Mouse (Mus musculus) CH12F3 (cell line): Measurements from ENCODE around the gene Ercc4.
"Not testable (repeated sequence)": the region's sequence is repeated elsewhere in the genome, so short reads cannot be mapped to it uniquely, and the experiment has no call there.

Experiments used
- in situ Hi-C: fragments of 300-500 bp; cut with MboI; formaldehyde crosslinking; loops from 2 replicates; pipeline ENCODE4 v1.14.3; 2020; ENCODE audit warnings: low sequenced_read_pairs

The Ercc4 gene

DNA sequence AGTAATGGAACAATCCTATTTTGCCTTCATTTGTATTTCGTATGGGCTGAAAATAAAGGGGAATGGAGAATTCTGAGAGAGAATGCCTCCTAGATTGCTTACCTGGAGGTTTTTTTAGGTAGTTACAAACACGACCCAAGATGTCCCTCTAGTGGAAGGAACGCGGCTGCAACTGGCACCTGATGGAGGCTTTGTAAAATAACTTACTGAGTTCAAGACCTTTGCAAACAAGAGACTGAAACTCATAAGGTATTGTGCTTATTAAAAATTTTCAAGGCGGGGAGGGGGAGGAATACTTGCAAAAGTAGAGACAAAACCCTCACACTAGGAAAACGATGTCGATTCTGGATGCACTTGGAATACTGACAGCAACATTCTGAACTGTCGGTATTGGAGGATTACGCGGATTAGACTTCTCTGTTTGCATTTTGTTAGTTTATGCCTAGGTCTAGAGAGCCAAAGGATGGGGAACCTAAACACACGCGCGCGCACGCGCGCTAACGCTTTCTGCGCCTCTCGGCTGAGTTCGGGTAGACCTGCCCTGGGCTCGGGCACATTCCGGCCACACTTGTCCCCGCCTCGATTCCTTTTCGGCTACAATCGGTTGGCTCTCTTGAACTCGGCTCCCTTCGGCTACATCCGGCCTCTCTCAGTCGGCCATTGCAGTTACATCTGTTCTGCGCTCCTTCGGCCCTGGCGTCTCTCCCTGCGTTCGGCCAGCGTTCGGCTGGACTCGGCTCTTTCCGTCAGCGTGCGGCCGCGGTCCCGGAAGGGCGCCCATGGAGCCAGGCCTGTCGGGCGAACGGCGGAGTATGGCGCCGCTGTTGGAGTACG is at the start of gene Ercc4:
Gene Ercc4, plus strand, starts transcription at position 529 of the 834 bp plus-strand sequence.
- in situ Hi-C loops = no loop called here

DNA sequence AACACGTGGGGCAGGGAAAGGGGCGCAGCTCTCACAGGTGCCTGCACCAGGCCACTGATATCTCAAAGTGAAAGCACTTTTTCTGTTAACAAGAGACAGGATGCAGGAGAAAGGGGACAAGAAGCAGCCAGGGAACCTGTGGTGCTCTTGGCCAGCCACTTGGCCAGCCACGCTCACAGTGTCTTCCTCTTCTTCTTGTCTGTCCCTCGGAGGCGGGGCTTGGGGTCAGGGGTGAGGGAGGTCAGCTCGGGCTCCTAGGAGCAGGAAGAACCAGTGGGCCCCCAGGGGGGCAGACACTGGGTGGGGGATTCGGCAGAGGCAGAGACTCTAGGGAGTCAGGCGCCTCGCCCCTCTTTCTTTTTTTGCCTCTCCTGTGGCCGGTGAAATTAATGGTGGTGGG is 48.4 kb upstream of the Ercc4 start:
- in situ Hi-C loops = no loop called here

DNA sequence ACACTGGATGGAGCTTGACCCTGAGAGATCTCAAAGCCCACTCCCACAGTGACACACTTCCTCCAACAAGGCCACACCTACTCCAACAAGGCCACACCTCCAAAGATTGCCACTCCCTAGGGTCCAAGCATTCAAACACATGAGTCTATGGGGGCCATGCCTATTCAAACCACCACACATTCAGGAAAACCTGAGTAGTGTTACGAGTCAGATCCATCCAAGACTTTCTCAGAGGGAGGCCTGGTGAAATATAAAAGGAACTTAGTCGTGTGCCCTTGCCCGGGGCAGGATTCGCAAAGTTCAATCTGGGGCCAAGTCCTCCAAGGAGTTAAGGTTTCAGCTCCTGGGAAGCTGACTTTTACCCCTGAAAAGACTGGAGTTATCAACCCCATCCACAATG is 35.3 kb upstream of the Ercc4 start:
- in situ Hi-C loops = no loop called here

DNA sequence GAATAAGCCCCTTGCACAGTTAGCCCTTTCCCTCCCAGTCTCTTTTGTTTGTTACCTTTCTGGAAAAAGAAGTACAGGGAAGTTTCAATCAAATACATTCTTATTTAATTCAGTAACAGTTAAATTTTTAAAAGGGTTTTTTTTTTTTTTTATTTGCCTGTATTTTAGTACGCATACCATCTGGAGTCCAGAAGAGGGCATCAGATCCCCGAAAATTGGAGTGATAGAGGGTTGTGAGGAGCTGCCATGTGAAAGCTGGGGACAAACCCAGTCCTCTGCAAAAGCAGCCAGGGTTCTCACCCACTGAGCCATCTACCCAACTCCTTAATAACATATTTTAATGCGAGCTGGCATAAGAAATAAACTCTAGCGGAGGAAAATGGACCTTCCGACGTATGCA is 29.3 kb upstream of the Ercc4 start:
- in situ Hi-C loops = no loop called here

DNA sequence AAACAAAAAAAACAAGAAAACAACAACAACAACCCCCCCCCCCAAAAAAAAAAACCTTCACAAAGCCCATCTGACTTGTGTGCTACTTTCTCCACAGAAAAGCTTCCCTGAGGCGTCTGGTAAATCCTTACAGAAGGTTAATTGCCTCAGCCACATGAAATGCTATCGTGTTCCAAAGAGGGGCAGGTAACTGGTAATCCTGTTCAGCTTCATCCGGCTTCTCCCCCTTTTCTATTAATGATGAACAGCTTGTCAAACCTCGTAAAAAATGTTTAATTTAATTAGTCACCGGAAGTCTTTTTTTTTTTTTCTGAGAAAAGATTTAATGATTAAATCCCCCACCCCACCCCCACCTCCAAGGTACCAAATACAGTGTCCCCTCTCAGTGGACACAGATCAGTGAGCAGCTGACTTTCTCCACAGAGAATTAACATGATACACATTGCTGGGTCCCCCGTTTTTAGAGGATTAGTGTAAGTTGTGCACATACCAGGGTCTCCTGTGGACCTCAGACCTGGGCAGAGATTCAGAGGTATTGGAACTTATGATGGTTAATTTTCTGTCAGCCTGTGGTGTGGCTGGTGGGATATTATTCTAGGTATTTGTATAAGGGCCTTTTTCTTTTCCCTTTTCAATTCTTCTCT is 26.2 kb upstream of the Ercc4 start:
- in situ Hi-C loops = no loop called here

DNA sequence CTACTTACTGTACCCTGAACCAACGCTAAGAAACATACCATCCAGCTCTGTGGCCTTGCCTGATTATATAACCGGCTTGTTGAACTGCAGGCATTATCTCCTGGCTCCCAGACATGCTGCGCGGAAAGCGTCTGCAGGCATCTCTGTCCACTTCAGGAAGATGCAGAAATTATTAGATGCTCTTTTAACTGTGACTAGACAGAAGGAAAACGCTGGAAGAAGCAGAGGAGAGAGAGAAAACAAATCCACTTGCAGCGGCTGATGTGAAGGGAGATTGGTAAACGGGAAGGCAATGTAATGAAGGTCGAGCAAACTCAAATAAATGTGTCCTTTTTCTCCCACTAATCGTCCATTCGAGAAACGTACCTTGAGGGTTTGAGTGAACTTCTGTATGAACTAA is 1.1 kb upstream of the Ercc4 start:
- in situ Hi-C loops = no loop called here

DNA sequence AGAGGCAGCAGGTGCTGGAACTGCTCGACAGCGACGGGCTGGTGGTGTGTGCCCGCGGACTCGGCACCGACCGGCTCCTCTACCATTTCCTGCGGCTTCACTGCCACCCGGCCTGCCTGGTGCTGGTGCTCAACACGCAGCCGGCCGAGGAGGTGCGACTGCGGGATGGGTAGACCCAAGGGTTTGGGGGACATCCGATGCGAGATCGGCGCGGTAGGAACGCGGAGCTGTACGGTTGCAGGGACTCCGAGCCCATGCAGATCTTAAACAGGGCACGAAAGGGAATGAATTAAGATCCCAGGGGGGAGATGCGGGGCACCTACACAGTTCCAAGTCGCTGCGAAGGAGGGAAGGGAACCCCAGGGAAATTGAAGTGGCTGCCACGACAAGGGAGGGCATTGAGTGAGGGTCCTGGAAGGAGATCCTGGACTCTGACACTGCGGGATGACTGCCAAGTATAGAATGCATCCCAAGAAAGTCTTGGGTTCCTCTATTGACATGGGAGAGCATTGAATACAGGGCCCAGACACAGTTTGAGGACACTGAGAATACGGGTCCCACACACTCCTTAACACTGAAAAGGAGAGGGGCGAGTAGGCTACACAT is 609 bp downstream of the Ercc4 start:
- in situ Hi-C loops = no loop called here

DNA sequence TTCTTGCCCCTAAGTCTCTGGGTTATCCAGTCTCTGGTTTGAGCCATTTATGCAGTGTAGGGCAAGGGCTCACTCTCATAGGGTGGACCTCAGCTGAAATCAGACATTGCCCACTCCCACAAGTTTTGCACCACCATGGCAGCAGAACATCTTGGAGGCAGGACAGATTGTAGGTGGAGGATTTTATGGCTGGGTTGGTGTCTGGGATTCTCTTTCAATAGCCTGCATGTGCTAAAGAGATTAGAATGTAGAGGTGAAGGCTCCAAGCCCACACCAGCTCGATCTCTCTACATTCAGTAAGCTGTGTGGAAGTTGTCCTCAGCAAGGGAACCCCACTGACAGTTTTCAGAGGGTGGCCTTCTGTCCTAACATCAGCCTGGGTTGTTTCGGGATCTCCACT is 5.3 kb downstream of the Ercc4 start:
- in situ Hi-C loops = no loop called here

DNA sequence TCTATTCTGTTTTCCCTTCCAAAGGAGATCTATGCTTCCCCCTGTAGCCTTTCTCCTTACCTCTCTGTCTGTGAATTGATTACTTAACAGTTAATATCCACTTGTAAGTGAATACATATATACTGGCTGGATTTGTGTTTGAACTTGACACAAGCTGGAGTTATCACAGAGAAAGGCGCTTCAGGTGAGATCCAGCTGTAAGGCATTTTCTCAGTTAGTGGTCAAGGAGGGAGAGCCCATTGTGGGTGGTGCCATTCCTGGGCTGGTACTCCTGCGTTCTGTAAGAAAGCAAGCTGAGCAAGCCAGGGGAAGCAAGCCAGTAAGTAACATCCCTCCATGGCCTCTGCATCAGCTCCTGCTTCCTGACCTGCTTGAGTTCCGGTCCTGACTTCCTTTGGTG is 6.0 kb downstream of the Ercc4 start:
- in situ Hi-C loops = not testable (repeated sequence)

DNA sequence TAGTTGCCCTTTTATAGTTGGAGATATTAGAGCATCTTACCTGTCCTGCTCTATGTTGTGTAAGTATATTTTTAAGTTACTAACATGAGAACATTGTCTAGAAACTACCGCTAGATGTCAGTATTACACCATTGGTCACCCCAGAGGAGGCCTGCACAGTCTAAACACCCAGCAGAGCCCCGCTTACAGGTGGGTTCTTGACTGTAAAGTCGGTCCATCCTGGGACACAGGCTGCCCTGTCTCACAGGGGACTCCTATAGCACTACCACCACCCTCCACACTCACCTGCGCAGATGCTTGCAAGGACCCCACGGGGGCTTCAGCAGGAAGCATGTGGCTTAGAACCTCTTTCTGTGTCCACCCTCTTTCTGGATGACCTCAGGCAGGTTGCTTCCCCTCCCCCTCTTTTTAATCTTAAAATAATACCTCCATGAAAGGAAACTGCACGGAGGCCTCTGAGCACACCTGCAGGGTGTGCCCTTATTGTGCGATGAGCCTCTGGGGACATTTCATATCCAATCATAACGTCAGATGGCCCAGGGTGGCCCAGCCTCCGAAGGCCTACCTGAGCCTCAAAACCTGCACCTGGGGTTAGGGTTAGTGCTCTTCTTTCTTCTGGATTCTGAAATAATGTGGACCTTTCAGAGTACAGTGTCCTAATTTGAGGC is 7.9 kb downstream of the Ercc4 start:
- in situ Hi-C loops = no loop called here

DNA sequence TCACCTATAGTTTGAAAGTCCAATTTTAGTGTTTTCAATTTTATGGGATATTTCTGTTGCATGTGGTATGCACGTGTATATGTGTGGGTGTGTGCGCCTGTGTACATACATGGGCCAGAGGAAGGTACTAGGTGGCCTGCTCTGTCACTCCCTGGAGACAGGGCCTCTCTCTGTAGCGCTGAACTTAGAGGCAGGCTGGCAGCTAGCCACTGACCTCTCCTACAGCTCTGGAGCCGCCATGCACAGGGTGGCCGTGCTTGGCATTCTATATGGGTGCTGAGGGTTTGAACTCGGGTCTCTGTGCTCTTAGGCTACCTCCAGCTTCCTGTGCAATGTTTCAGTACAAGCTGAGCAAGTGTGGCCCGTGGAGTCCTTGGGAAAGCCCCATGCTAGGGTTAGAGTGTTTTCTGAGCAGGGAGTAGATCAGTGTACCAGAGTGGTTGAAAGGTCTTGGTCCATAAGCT is 8.5 kb downstream of the Ercc4 start:
- in situ Hi-C loops = no loop called here

DNA sequence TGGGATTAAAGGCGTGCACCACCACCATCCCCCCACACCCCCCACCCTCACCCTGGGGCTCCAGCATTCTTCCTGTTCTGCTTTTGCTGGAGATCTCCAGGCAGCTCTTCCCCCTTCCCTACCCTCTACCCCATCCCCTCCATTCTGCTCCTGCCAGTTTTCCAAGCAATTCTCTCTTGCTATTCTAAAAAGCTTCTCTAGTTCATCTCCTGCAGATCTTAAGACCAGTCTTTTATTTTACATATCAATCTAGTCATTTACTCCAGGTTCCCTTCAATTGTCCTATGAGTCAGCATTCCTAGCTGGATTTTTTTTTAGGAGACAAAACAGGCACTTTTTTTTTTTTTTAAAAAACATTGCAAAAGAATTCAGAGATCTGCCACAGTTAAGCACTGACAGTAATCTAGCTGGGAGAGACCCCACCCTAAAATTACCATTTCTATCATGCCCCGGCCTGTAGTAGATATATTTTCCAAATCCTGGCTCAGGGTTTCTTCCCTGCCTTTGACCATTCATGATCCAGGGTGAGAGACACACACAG is 9.3 kb downstream of the Ercc4 start:
- in situ Hi-C loops = no loop called here

DNA sequence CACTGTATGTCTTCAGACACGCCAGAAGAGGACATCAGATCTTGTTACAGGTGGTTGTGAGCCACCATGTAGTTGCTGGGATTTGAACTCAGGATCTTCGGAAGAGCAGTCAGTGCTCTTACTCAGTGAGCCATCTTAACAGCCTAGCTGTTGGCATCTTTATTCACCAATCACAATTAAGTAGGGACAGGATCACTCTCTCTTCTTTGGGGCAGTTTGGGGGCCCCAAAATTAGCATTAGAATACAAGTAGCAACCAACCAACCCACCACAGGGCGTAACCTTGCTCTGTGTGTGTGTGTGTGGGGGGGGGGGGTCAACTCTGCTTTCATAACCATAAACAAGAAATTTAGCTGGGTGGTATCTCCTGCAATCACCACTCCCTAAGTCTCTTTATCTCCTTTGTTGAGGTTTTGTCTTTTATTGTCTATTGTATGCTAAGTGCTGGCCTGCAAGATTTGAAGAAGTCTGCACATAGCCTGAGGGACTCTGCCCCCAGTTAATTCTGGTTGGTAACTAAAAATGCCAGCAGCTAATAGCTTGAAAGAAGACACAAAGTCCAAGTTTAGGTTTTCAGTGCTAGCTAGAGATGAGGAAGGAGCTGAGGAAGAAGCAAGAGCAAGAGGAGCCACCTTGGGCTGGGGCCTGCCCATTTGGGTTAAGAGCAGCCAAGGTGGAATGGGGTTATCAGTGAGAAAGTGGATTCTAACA is 10.3 kb downstream of the Ercc4 start:
- in situ Hi-C loops = no loop called here

DNA sequence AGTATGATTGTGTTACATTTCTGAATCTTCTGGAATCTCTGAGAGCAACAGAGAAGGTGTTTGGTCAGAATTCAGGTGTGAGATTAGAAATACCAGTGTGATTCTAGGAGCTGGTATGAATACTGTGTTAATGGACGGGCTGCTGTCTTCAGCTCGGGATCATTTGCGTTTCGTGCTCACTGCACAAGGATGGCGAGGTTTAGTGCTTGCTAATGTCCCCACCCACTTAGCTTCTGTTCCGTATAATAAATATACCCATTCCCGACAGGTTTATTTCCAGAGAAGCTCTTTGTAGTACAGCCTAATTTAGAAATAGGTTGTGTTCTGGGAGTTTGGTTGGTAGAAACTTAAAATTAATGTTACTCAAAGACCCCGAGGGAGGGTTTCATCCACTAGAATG is 15.9 kb downstream of the Ercc4 start:
- in situ Hi-C loops = no loop called here

DNA sequence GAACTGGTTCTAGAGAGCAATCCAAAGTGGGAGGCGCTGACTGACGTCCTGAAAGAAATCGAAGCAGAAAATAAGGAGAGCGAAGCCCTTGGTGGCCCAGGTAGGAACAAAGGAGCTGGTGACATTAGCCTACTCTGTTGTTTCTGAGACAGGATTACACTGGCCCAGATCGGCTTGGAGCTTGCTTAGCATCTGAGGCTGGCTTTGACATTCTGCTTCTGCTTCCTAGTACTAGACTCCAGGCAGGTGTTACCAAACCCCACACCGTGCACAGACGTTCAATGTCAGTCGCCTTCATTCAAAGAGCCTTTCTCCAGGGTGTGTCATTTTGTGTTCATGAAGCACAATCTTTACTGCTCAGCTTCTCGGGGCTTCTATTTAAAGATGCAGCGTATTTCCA is 18.1 kb downstream of the Ercc4 start:
- in situ Hi-C loops = no loop called here

DNA sequence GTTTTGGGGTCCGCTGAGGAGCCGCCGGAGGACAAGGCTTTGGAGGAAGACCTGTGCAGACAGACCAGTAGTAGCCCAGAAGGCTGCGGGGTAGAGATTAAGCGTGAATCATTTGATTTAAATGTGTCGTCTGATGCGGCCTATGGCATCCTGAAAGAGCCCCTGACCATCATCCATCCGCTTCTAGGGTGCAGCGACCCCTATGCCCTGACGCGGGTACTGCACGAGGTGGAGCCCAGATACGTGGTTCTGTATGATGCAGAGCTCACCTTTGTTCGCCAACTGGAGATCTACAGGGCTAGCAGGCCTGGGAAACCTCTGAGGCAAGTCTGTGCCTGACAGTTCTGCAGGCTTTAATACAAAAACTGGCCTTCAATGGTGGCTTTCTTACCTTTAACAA is 20.9 kb downstream of the Ercc4 start:
- in situ Hi-C loops = no loop called here

DNA sequence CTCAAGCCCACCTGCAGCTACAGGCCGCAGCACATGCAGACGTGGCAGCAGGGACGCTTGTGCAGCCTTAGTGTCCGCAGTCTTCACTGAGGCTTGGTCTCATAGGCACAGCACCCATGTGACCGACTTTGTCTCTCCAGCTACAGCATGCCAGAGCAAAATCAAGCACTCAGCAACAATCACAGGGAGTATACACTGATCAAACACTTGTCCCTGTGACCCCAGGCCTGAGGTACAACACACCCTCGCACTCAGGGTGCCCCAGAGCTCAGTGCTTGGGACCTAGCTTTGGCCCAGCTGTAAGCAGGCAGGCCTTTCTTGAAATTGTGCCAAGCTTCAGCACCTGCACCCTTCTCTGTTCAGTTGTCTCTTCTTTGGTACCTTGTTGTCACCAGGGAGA is 31.7 kb downstream of the Ercc4 start:
- in situ Hi-C loops = no loop called here

DNA sequence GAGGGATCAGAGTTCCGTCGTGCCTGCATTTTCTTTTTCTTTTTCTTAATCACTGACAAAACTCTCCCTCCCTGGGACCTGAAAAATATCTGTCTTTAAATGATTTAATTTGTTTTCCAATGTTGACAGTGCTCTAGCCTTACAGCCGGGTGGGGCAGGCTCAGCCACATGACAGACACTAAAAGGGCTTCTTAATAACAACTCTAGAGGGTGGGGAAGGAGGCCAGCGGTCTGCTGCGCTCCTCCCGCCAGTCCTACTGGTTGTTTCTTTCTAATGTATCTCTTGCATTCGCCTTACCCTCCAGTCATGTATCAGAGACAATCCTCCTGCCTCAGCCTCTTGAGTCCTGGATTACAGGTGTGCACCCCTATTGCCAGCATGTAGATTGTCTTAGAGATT is 34.4 kb downstream of the Ercc4 start:
- in situ Hi-C loops = no loop called here

DNA sequence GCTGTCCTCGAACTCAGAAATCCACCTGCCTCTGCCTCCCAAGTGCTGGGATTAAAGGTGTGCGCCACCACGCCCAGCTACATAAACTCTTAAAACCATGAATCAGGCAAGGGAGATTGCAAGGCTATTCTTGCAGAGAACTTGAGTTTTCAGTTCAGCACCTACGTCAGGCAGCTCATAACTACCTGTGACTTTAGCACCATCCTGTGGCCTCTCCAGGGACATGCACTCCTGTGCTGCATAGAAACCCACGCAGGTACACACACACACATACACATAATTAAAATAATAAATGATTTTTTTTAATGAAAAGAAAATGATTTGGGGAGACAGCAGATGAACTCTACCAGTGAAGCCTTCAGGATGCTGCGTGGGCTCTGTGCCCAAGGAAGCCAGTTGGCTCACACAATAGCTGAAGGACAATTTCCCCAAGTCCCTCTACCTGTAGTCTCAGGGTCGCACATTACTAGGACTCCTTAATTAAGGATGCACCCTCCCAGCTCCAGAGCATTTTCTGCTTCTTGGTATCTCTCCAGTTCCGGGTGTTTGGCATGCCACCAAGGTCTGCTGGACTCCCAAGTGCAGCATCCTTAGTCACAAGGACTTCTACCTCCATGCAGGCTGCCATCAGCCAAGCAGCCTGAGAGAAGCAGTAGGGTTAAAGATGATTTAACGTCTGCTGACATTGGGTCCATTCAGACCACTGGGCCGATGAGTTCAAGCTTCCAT is 35.4 kb downstream of the Ercc4 start:
- in situ Hi-C loops = no loop called here

DNA sequence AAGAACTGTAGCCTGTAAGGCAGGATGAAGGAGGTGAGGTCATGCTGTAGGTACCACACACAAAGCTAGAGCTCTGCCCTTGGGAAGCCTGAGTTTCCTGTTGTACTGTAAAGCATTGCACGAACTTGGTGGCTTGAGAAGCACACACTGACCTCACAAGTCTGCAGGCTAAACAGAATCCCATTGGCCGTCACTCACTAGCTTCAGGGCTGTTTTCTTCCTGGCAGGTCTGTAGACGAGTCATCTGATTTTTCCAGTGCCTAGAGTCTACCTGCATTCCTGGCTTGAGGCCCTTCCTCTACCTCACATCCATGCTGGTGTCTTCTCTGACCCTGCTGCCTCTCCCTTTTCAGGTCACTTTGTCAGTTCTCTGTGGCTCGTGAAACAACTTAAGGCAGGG is 36.7 kb downstream of the Ercc4 start:
- in situ Hi-C loops = no loop called here
